Mouse (Mus musculus): ENCODE measurements around the gene Nrxn3.

The Nrxn3 gene

GRCm38 (mm10) chr12:90337496-90338228 lies 1615.0 kb downstream of the Nrxn3 start:
- no peak for DNase-seq (ENCODE audit: low spot score)

- no peak for DNase-seq (ENCODE audit: low spot score)
Measured at GRCm38 (mm10) chr12:90338229-90338557, 1615.5 kb downstream of the Nrxn3 start.

Measured in MN1 (cell line).